8 mouse cellular contexts compared by ENCODE assay signal in genomic region chr2:91963443-91963932, GRCm38 (mm10). TPM values are rescaled to one million over a fixed set of nuclear protein-coding genes. Genes with fewer than 3 reads are reported as not detected.
DNase-seq lines count a peak whose midpoint lies in the region; ATAC-seq and TF ChIP-seq lines count a peak whose summit lies in the region.

No protein-coding gene starts in this region.

- no peaks in the 10 kb centered on the region for H3K9me3 ChIP-seq in hindbrain, postnatal 0 days (ENCODE audit: low read length)

- H3K9ac ChIP-seq in hindbrain, postnatal 0 days (replicated peaks; ENCODE audit: low read length) = peak overlapping the region; percentile 85

- under 1% methylated on average over 49 of the region's 57 CpGs for WGBS in hindbrain, postnatal 0 days
- WGBS in macrophage (ENCODE audit: missing documents) = under 1% methylated on average over 48 of the region's 57 CpGs

- peak; percentile 92 for TF ChIP-seq CTCF in gastrocnemius, adult 2 months (IDR thresholded peaks at IDR 0.05)
- peak; percentile 69 for TF ChIP-seq CTCF in hindbrain, postnatal 0 days (IDR thresholded peaks at IDR 0.05; ENCODE audit: low read depth)
- TF ChIP-seq CTCF in left cerebral cortex, adult 2 months (IDR thresholded peaks at IDR 0.05) = peak; percentile 90

- peak overlapping the region; percentile 93 for H3K4me2 ChIP-seq in hindbrain, postnatal 0 days (ENCODE audit: low read depth, low read length)

- peak; percentile 98 for DNase-seq in gastrocnemius, adult 2 months
- DNase-seq in hindbrain, postnatal 0 days (ENCODE audit: low spot score) = peak; percentile 95
- DNase-seq in left cerebral cortex, adult 2 months (ENCODE audit: extremely low spot score in 1 of 2, low spot score in 2 of 2) = peak; percentile 94 to 98
- DNase-seq in retina, postnatal 7 days (ENCODE audit: low read depth, low spot score) = peak; percentile 90
- peak; percentile 99 for DNase-seq in urinary bladder, adult 2 months (ENCODE audit: low spot score)

- peak overlapping the region; percentile 89 for H3K27ac ChIP-seq in gastrocnemius, adult 2 months
- H3K27ac ChIP-seq in hindbrain, postnatal 0 days = peak overlapping the region; percentile 82
- H3K27ac ChIP-seq in left cerebral cortex, adult 2 months = peak overlapping the region; percentile 86
- peak overlapping the region; percentile 100 for H3K27ac ChIP-seq in macrophage

- H3K4me3 ChIP-seq in gastrocnemius, adult 2 months = peak overlapping the region; percentile 92
- H3K4me3 ChIP-seq in hindbrain, postnatal 0 days (ENCODE audit: low read length) = peak overlapping the region; percentile 86
- H3K4me3 ChIP-seq in left cerebral cortex, adult 2 months = peak overlapping the region; percentile 84
- peak overlapping the region; percentile 74 for H3K4me3 ChIP-seq in macrophage (ENCODE audit: inconsistent target)

- H3K36me3 ChIP-seq in hindbrain, postnatal 0 days (ENCODE audit: insufficient read depth, low read length) = no peaks in the 10 kb centered on the region
- H3K36me3 ChIP-seq in macrophage (ENCODE audit: inconsistent target) = no peaks in the 10 kb centered on the region

- intact Hi-C loops in gastrocnemius, adult 2 months (cut with DNase I) = no loop called here
- intact Hi-C loops in left cerebral cortex, adult 2 months (cut with DNase I) = loop anchor here (2.0 kb wide), 1 partner anchor 19 kb away; the partner anchor contains the start of gene Gm9821

- H3K27me3 ChIP-seq in hindbrain, postnatal 0 days (ENCODE audit: insufficient read depth, low read length) = no peaks in the 10 kb centered on the region

- ATAC-seq in activated CD4-positive, CD25-positive, alpha-beta regulatory T cell, adult 4 months = peak; percentile 57
- peak; percentile 59 for ATAC-seq in common myeloid progenitor, adult 5-6 weeks (replicated peaks; ENCODE audit: low read depth, poor library complexity, severe bottlenecking)
- ATAC-seq in hindbrain, postnatal 0 days = peak; percentile 92

- H3K79me2 ChIP-seq in macrophage (ENCODE audit: inconsistent target) = peaks cover 64% of the 10 kb centered on the region

- H3K4me1 ChIP-seq in hindbrain, postnatal 0 days (ENCODE audit: insufficient read depth, low read length) = peaks cover 26% of the 10 kb centered on the region

RNA-seq across cellular contexts. Expression of gene Dgkz, which starts 12.2 kb away (rescaled TPM):
- 100 to 1,000 TPM in 1 of 2 experiments, 10 to 100 TPM in 1; 98.3 to 132 TPM for polyA plus RNA-seq in activated CD4-positive, CD25-positive, alpha-beta regulatory T cell, adult 4 months (2017; shearing (Covaris generic))
- 102 and 117 TPM in 2 replicates for total RNA-seq in common myeloid progenitor, adult 5-6 weeks (2017)
- 10 to 100 TPM; 33.7 to 37.5 TPM for total RNA-seq in gastrocnemius, adult 2 months (2021)
- total RNA-seq in hindbrain, postnatal 0 days (2014; rRNA removed) = 150 and 163 TPM in 2 replicates
- polyA plus RNA-seq in hindbrain, postnatal 0 days (2015; fragmentation: Nextera tagmentation; extraction: Ambion mirVana) = 40.7 and 41.2 TPM in 2 replicates
- total RNA-seq in left cerebral cortex, adult 2 months (2021) = 100 to 1,000 TPM; 553 to 561 TPM
- total RNA-seq in macrophage (2018; cell fraction: chromatin; rRNA removed) = 100 to 1,000 TPM in 24 of 26 experiments, 10 to 100 TPM in 2; 88.6 to 708 (median 387) TPM
- 100 to 1,000 TPM in 1 of 26 experiments, 10 to 100 TPM in 25; 35.0 to 102 (median 78.6) TPM for total RNA-seq in macrophage (2018; cell fraction: cytosol; rRNA removed)
- 100 to 1,000 TPM in 18 of 26 experiments, 10 to 100 TPM in 8; 45.8 to 338 (median 152) TPM for total RNA-seq in macrophage (2018; cell fraction: nucleus; rRNA removed)
- 81.8 to 163 TPM (median 99.1 TPM) in 3 replicates for polyA plus RNA-seq in macrophage (2018)
- 135 and 148 TPM in 2 replicates for polyA plus RNA-seq in urinary bladder, adult 2 months (2012; rRNA removed)

RNA-seq across cellular contexts. Expression of gene Gm9821, which starts 18.0 kb away (rescaled TPM):
- polyA plus RNA-seq in activated CD4-positive, CD25-positive, alpha-beta regulatory T cell, adult 4 months (2017; shearing (Covaris generic)) = 1 to 10 TPM; 1.6 to 2.4 TPM
- total RNA-seq in common myeloid progenitor, adult 5-6 weeks (2017) = 0.49 and 1.5 TPM in 2 replicates
- not detected for total RNA-seq in gastrocnemius, adult 2 months (2021)
- not detected in 2 replicates for total RNA-seq in hindbrain, postnatal 0 days (2014; rRNA removed)
- polyA plus RNA-seq in hindbrain, postnatal 0 days (2015; fragmentation: Nextera tagmentation; extraction: Ambion mirVana) = 0.08 TPM in 1 of 2 replicates, not detected in the other
- not detected for total RNA-seq in left cerebral cortex, adult 2 months (2021)
- total RNA-seq in macrophage (2018; cell fraction: chromatin; rRNA removed) = under 1 TPM in 4 of 26 experiments, not detected in 22; 0.40 to 0.81 (median 0.55) TPM
- not detected for total RNA-seq in macrophage (2018; cell fraction: cytosol; rRNA removed)
- under 1 TPM in 3 of 26 experiments, not detected in 23; 0.37 to 0.86 (median 0.42) TPM for total RNA-seq in macrophage (2018; cell fraction: nucleus; rRNA removed)
- 0.09 TPM in 1 of 3 replicates, not detected in the others for polyA plus RNA-seq in macrophage (2018)
- polyA plus RNA-seq in urinary bladder, adult 2 months (2012; rRNA removed) = 0.03 TPM in 1 of 2 replicates, not detected in the other

RNA-seq across cellular contexts. Expression of gene Mdk, which starts 31.4 kb away (rescaled TPM):
- 1 to 10 TPM; 1.2 to 2.0 TPM for polyA plus RNA-seq in activated CD4-positive, CD25-positive, alpha-beta regulatory T cell, adult 4 months (2017; shearing (Covaris generic))
- 0.44 TPM in 1 of 2 replicates, not detected in the other for total RNA-seq in common myeloid progenitor, adult 5-6 weeks (2017)
- under 1 TPM; 0.51 to 0.92 TPM for total RNA-seq in gastrocnemius, adult 2 months (2021)
- total RNA-seq in hindbrain, postnatal 0 days (2014; rRNA removed) = 54.9 and 78.4 TPM in 2 replicates
- 167 and 171 TPM in 2 replicates for polyA plus RNA-seq in hindbrain, postnatal 0 days (2015; fragmentation: Nextera tagmentation; extraction: Ambion mirVana)
- 10 to 100 TPM; 16.5 to 21.5 TPM for total RNA-seq in left cerebral cortex, adult 2 months (2021)
- 10 to 100 TPM in 8 of 26 experiments, 1 to 10 TPM in 14, under 1 TPM in 2, not detected in 2; 0.82 to 28.2 (median 8.1) TPM for total RNA-seq in macrophage (2018; cell fraction: chromatin; rRNA removed)
- total RNA-seq in macrophage (2018; cell fraction: cytosol; rRNA removed) = 1 to 10 TPM in 6 of 26 experiments, under 1 TPM in 18, not detected in 2; 0.19 to 1.9 (median 0.79) TPM
- total RNA-seq in macrophage (2018; cell fraction: nucleus; rRNA removed) = 10 to 100 TPM in 4 of 26 experiments, 1 to 10 TPM in 19, under 1 TPM in 1, not detected in 2; 0.92 to 18.5 (median 7.9) TPM
- polyA plus RNA-seq in macrophage (2018) = 0.25 to 2.4 TPM (median 1.6 TPM) in 3 replicates
- polyA plus RNA-seq in urinary bladder, adult 2 months (2012; rRNA removed) = 34.7 and 37.5 TPM in 2 replicates

RNA-seq across cellular contexts. Expression of gene Chrm4, which starts 36.4 kb away (rescaled TPM):
- 1 to 10 TPM in 1 of 2 experiments, under 1 TPM in 1; 0.54 to 1.2 TPM for polyA plus RNA-seq in activated CD4-positive, CD25-positive, alpha-beta regulatory T cell, adult 4 months (2017; shearing (Covaris generic))
- total RNA-seq in common myeloid progenitor, adult 5-6 weeks (2017) = 0.96 TPM in 1 of 2 replicates, not detected in the other
- not detected for total RNA-seq in gastrocnemius, adult 2 months (2021)
- 3.3 and 4.4 TPM in 2 replicates for total RNA-seq in hindbrain, postnatal 0 days (2014; rRNA removed)
- 0.75 and 0.93 TPM in 2 replicates for polyA plus RNA-seq in hindbrain, postnatal 0 days (2015; fragmentation: Nextera tagmentation; extraction: Ambion mirVana)
- total RNA-seq in left cerebral cortex, adult 2 months (2021) = 10 to 100 TPM; 47.9 to 59.9 TPM
- total RNA-seq in macrophage (2018; cell fraction: chromatin; rRNA removed) = 1 to 10 TPM in 2 of 26 experiments, under 1 TPM in 2, not detected in 22; 0.62 to 1.2 (median 0.89) TPM
- total RNA-seq in macrophage (2018; cell fraction: cytosol; rRNA removed) = under 1 TPM in 3 of 26 experiments, not detected in 23; 0.05 to 0.19 (median 0.13) TPM
- 1 to 10 TPM in 1 of 26 experiments, under 1 TPM in 5, not detected in 20; 0.40 to 1.2 (median 0.51) TPM for total RNA-seq in macrophage (2018; cell fraction: nucleus; rRNA removed)
- not detected in 3 replicates for polyA plus RNA-seq in macrophage (2018)
- polyA plus RNA-seq in urinary bladder, adult 2 months (2012; rRNA removed) = 0.06 and 0.11 TPM in 2 replicates

Comparison
In these comparisons a context has a peak if more than half of its experiments do, and no peak if none do; other contexts are left out.
1. Peak in every context shown above with its lines: DNase-seq, ATAC-seq, H3K4me3 ChIP-seq and H3K27ac ChIP-seq.
2. RNA of gene Mdk, which starts 31.4 kb away (total RNA-seq): 54.9 to 78.4 TPM in hindbrain, postnatal 0 days and 16.5 to 21.5 TPM in left cerebral cortex, adult 2 months; 0.51 to 0.92 TPM in gastrocnemius, adult 2 months and 0.44 TPM in common myeloid progenitor, adult 5-6 weeks; every median in the first group is over 4 times any median in the second.